Mouse (Mus musculus) cerebellum, adult 11 months (tissue): ENCODE results near the gene Elk3.

Experiments used
- DNase-seq: peaks from one replicate; pipeline ENCODE4 v3.0.0; 2022

Gene Elk3

GRCm38 (mm10) chr10:93264001-93264400 lies 46.9 kb downstream of the Elk3 start:
- DNase-seq = no peak

DNA sequence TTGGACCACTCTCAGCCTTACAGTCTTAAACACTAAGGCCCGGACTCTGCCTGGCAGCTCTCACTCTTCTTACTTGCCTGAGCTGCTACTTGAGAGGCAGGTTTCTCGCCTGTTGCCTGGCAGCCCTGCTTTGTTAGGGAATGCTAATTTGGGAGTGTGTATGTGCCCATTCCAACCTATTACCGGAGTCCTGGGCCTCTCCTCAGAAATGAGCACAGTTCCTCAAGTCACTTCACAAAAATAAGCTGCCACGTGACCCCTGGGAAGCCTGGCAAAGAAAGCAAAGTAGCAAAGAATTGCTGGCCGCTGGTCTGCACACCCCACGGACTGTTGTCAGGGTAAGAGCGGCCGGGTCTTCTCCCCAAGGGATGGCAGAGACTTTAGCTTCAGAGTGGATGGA lies 47.5 kb downstream of the Elk3 start:
- no peak for DNase-seq

DNA sequence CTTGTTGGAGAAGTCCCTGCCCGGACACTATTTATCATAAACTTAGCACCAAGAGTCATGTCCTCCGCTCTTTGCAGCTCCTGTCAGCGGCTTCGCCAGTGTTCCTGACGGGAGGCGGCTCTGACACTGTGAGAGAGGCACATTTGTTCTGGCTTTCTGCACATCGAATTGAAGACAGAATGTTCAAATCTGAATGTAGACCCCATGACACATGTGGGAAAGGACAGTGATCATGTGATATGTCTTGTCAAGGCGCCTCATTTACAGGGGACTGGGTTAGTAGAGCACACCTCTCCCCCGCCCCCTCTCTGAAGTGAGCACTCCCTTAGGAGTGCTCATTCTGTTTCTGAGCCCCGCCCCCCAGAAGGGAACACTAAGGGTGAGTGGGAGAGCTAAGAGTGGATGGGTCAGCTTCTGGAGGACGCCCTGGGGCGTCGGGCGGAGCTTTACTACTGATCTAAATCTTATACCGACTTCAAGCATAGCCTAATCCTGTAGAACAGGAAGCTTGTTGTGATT lies 48.9 kb downstream of the Elk3 start:
- DNase-seq = no peak

DNA sequence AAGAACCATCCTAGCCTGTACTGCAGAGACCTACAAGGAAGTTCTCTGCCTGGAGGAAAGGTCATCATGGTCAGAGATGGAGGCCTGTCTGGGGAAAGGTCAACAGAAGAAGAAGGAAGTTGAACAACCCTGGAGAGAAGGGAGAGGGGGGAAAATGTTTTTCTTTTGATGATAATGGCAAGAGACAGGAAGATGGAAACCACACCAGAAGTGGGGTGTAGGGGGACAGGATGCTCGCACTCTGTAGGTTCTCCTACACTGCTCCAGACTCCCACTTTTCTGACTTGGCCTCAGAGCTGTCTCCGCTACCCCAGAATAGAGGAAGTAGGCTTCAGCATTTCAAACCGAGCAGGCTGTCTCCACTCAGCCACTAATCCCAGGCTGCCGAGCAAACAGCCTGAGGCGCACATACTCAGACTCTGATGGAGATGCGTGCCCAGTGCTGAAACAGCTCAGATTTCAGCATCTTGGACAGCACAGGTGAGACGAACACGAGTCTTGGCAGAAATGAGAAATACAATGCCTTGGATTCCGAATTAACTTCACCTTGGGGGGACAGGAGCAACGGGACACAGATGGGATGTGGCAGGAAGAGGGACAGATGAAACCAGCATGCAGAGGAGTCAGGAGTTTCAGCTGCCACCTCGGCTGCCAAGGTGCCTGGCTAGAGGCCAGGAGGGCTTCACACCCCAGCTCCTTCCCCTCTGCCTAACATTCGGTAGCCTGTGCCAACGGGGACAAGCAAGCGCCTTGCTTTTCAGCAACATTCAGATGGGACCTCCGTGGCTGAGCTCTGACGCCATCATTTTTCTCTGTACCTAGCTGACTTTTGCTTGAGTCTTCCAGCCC lies 49.6 kb downstream of the Elk3 start:
- peak; percentile 65 for DNase-seq

- no peak for DNase-seq
Measured at GRCm38 (mm10) chr10:93259826-93260225, 51.1 kb downstream of the Elk3 start.

- peak; percentile 74 for DNase-seq
Measured at GRCm38 (mm10) chr10:93255294-93255693, 55.6 kb downstream of the Elk3 start.

DNA sequence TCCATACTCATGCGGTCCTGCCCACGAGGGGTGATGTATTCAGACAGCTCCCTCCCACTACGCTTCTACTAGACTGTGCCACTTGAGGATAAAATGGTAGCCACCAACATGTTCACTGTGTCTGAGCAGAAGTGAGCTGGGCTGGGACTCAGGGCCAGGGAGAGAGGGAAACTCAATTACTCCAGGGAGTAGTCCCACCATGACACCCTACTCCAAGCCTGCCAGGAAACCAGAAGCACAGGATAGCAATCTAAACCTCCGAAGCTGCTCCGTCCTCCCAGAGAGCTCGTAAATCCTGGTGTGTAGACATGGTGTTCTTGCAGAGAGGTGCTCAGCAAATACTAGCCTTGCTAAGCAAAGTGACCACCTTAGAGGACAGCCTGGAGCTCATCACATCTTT lies 57.8 kb downstream of the Elk3 start:
- no peak for DNase-seq

- DNase-seq = no peak
Measured at GRCm38 (mm10) chr10:93252661-93253060, 58.3 kb downstream of the Elk3 start.

DNA sequence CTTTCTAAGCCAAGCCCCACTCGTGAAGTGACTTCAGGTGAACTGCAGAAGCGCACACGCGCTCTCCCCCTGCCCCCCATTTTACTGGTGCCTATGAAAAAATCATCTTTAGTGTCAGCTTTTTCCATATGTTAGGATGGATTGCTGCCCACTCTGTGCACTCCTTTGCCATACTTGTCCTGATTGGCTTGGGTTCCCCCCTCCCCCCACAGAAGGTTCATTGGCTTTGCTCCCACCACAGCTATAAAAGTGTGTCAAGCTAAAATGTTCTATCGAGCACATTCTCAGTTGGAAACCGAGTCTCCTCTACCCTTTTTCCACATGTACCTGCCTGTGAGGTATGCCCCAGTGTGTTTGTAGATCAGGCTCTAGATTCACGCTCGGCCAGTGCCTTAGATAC lies 59.5 kb downstream of the Elk3 start:
- DNase-seq = no peak

- DNase-seq = no peak
Measured at GRCm38 (mm10) chr10:93250436-93251317, 60.3 kb downstream of the Elk3 start.

- no peak for DNase-seq
Measured at GRCm38 (mm10) chr10:93249901-93250300, 61.0 kb downstream of the Elk3 start.

DNA sequence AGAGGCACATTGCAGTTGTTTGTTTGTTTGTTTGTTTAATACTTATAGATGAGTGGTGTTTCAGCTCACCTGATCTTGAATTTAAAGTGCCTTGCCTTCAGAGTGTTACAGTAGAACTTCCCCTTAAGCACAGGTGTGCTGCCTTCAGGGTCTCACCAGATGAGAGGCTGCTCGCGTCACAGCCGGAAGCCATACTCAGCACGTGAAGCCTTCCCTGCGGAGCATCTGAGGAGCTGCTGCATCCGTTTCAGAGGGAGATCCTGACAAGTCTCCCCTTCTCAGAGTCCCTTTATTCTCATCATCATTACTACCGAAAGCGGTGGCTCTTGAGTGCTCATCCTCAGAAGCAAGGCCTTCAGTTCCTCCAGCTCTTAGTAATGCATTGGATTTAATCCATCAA lies 62.5 kb downstream of the Elk3 start:
- DNase-seq = no peak

DNA sequence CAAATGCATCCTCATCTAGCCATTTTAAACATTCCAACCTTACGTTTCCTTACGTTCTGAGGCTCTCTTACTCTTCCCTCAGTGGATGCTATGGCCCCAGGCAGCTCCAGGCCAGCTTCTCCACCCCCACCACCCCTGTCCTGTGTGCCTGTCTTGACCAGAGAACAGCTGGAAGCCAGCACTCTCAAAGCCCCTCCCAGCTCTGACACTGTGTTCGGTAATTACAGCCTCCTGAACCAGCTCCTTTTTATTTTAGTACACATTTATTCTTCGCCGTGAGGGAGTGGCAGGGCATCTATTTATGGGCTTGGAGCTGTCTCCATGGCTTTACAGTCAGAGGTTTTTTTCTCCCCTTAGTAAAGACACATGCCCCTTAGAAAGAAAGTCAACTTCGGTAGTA lies 63.0 kb downstream of the Elk3 start:
- DNase-seq = no peak

DNA sequence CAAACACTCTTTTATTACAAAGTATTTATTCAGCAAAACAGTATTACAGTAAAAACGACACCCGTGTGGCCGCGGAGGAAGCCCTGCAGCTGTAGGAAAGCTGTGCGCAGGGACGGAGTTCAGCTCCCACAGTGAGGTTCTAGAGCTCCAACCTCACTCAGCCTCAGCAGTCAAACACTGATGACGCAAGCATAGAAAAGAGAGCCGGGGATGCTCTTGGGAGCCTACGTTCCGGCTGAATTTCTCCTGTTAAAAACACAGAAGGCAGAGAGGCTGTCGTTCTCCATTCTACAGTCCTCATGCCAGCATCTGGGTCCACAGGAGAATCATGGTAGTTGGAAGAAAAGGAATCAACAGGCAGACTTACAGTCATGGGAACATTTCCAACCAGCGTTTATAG lies 63.5 kb downstream of the Elk3 start:
- DNase-seq = no peak

- DNase-seq = no peak
Measured at GRCm38 (mm10) chr10:93246185-93246920, 64.6 kb downstream of the Elk3 start.

GRCm38 (mm10) chr10:93244209-93244705 lies 66.7 kb downstream of the Elk3 start:
- no peak for DNase-seq

GRCm38 (mm10) chr10:93242861-93243260 lies 68.1 kb downstream of the Elk3 start:
- DNase-seq = no peak

GRCm38 (mm10) chr10:93242208-93242607 lies 68.7 kb downstream of the Elk3 start:
- DNase-seq = no peak

DNA sequence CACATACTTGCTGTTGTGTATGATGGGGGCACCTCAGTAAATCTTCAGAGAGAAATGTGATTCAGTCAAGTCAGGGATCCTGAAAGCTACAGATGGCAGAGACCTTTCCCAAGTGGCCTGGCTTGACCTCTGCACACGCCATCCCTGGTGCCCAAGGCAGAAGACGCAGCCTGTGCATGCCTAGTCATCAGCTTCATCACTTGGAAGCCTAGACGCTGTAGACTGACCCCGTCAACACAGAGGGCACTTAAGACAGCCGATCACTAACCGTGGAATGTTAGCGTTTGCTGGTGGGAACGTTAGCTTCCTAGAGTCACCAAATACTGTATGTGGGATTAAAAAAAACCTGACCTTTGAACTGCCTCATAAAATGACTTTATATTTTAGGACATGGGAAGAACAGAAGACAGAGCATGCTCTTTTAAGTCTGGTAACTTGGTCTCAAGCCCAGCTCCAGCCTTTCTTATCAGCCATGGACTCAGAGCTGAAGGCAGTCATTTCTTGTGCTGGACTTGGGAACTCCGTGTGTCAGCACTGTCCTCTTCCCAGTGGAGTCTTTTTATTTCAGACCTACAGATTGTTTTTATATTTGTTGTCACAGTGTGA lies 71.6 kb downstream of the Elk3 start:
- no peak for DNase-seq

- DNase-seq = no peak
Measured at GRCm38 (mm10) chr10:93234692-93235091, 76.2 kb downstream of the Elk3 start.

GRCm38 (mm10) chr10:93233665-93234194 lies 77.2 kb downstream of the Elk3 start:
- DNase-seq = no peak

DNA sequence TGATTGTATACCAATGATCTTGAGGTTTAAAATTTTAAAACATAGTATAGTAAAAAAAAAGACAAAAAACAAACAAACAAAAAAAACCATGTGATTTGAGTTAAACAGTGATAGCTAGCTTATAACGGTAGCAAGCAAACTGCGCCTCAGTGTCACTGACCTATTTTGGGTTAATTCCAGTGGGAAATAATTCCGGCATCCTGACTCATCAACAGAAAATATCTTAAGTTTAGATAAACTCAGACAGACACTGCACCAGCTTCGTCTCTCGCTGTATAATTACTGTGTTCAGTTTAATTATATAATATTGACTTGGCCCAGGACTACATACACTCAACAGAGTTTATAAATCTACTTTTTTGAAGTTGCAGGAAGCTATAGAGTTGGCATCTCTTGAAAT lies 79.0 kb downstream of the Elk3 start:
- no peak for DNase-seq
